Mouse (Mus musculus) stomach, embryonic 15.5 days (tissue): ENCODE data around the gene Tmem150c. TPM values are rescaled to one million over a fixed set of nuclear protein-coding genes. Genes with fewer than 3 reads are reported as not detected.
A peak's percentile ranks its signal among the peaks of the same experiment; 100 is the strongest.

Experiments used
- ATAC-seq: fragments of 200-750 bp; cut with Nextera tagmentation; 2 replicates; pipeline ENCODE4 v1.8.0; 2017; ENCODE audit warnings: low read depth, moderate number of reproducible peaks, moderate TSS enrichment; ENCODE audit not compliant: insufficient read depth, low FRiP score
- H3K27ac ChIP-seq: fragments of 300-500 bp; sonication (generic); 2 replicates; pipeline ENCODE4 v1.5.1; 2015; ENCODE audit warnings: mild to moderate bottlenecking, inconsistent platforms
- H3K27me3 ChIP-seq: fragments of 300-500 bp; sonication (generic); replicated peaks from 2 replicates; pipeline ENCODE4 v1.6.1; 2015; ENCODE audit warnings: inconsistent platforms
- H3K36me3 ChIP-seq: fragments of 300-500 bp; sonication (generic); 2 replicates; pipeline ENCODE4 v1.6.1; 2015; ENCODE audit warnings: inconsistent platforms
- H3K4me1 ChIP-seq: fragments of 300-500 bp; sonication (generic); 2 replicates; pipeline ENCODE4 v1.6.1; 2015; ENCODE audit warnings: inconsistent platforms
- H3K4me2 ChIP-seq: fragments of 300-500 bp; sonication (generic); 2 replicates; pipeline ENCODE4 v1.6.1; 2015; ENCODE audit warnings: mild to moderate bottlenecking, inconsistent platforms
- H3K4me3 ChIP-seq: fragments of 300-500 bp; sonication (generic); replicated peaks from 2 replicates; pipeline ENCODE4 v1.5.1; 2015; ENCODE audit warnings: inconsistent platforms
- H3K9ac ChIP-seq: fragments of 300-500 bp; sonication (generic); 2 replicates; pipeline ENCODE4 v1.6.1; 2015; ENCODE audit warnings: inconsistent platforms
- H3K9me3 ChIP-seq: fragments of 300-500 bp; sonication (generic); 2 replicates; pipeline ENCODE4 v1.6.1; 2016; ENCODE audit warnings: inconsistent platforms
- WGBS: fragments of 180-500 bp; shearing (Covaris S2); methylation state at CpG from one replicate; pipeline ENCODE4 v1.1.7; 2015; 5-methylcytosine and 5-hydroxymethylcytosine counted together
- polyA plus RNA-seq: library from polyadenylated mRNA; unstranded; fragments of >200 nt; fragmentation: Nextera tagmentation; extraction: Ambion mirVana; gene quantifications from 2 replicates; pipeline ENCODE4 v1.2.1, GENCODE M21; 2015

Gene Tmem150c
- polyA plus RNA-seq, 1 experiment from 2014 or later, result 4.7 TPM

- Histone ChIP-seq H3K4me3 (no peak overlapping the region), H3K27me3 (no peaks in the 10 kb centered on the region), H3K4me2 (no peak overlapping the region), H3K4me1 (no peaks in the 10 kb centered on the region), H3K9me3 (no peaks in the 10 kb centered on the region), H3K9ac (no peak overlapping the region), H3K36me3 (peaks cover 27% of the 10 kb centered on the region), H3K27ac (0 out of 2 replicates have a peak overlapping the region, but pooled peaks have one; percentile 28)
- ATAC-seq, result no peak
- 91% methylated on average over 16 of the region's 16 CpGs for WGBS
These were observed 92.0 kb downstream of the Tmem150c start for GRCm38 (mm10) chr5:100067579-100067978.

GRCm38 (mm10) chr5:100060876-100061275, 98.7 kb downstream of the Tmem150c start:
- no peaks in the 10 kb centered on the region for H3K9me3 ChIP-seq
- no peak overlapping the region for H3K9ac ChIP-seq
- no peak overlapping the region for H3K4me3 ChIP-seq
- no peak overlapping the region for H3K27ac ChIP-seq
- ATAC-seq, result no peak
- no peaks in the 10 kb centered on the region for H3K4me1 ChIP-seq
- H3K4me2 ChIP-seq, result no peak overlapping the region
- no peaks in the 10 kb centered on the region for H3K27me3 ChIP-seq
- WGBS, result 90% methylated on average over 14 of the region's 14 CpGs
- H3K36me3 ChIP-seq, result peaks cover 45% of the 10 kb centered on the region

DNA sequence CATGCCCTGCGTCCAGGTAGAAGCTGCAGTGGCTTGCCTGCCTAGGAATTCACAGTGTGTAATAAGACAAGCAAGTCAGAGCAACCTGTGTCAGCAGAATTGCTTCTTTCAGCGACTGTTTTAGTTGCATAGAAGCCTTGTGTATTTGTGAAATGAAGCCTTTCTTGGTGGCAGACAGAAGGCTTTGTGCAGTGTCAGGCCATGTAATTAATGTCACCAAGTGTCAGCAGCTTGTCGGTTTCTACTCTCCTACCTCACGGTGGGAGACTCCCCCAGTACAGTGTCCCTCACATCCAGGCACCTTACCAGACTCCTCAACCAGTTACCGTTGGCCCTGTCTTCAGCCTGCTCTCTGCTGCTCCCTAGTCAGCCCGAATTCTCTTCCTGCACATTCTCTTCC, 100.3 kb downstream of the Tmem150c start:
- Histone ChIP-seq H3K27ac (no peak overlapping the region), H3K4me2 (no peak overlapping the region), H3K36me3 (peaks cover 45% of the 10 kb centered on the region), H3K4me3 (no peak overlapping the region), H3K9ac (no peak overlapping the region), H3K27me3 (no peaks in the 10 kb centered on the region), H3K4me1 (peaks cover 5% of the 10 kb centered on the region; the same call in 1 of the 2 replicates), H3K9me3 (no peaks in the 10 kb centered on the region)
- no peak for ATAC-seq
- WGBS, result 80% methylated on average over 6 of the region's 6 CpGs

- WGBS, result 65% methylated on average over 6 of the region's 6 CpGs
- H3K4me1 ChIP-seq, result peaks cover 5% of the 10 kb centered on the region; the same call in 1 of the 2 replicates
- no peaks in the 10 kb centered on the region for H3K27me3 ChIP-seq
- H3K4me2 ChIP-seq, result no peak overlapping the region
- peaks cover 39% of the 10 kb centered on the region for H3K36me3 ChIP-seq
- H3K9me3 ChIP-seq, result no peaks in the 10 kb centered on the region
- no peak overlapping the region for H3K9ac ChIP-seq
- H3K27ac ChIP-seq, result no peak overlapping the region
- ATAC-seq, result no peak
- no peak overlapping the region for H3K4me3 ChIP-seq
These were observed 100.9 kb downstream of the Tmem150c start for GRCm38 (mm10) chr5:100058729-100059128.

DNA sequence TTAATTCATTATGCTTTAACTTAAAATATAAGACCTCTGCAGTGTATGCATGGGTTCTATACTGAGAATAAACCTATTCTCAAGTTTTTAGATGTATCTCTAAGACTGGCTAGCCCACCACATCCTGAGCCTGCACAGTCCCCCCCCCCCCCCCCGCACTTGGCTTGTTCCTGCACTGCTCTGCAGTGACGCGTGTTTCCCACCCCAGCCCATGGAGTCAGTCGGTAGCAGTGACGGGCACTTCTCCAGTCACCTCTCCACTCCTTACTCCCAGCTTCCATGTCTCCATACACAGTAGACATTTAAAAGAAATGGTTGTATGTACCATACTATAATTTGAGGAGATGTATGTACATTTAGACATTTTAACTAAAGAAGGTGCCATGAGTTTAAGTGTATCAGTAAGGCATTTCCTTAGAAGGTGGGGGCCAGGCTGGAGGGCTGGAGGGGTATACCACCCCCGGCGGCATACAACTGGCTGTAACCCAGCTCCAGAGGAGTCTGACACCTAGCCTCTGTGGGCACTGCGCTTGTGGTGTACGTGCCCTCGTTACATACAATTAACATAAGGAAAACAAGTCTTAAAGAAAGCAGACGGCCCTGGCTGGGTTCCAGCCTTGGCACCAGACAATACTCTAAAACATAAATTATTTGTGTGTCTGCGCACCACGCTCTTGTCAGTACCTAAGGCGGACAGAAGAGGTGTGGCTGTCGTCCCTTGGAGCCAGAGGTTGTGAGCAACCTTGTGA, 102.0 kb downstream of the Tmem150c start:
- peaks cover 31% of the 10 kb centered on the region for H3K36me3 ChIP-seq
- 87% methylated on average over 11 of the region's 15 CpGs for WGBS
- ATAC-seq, result no peak
- no peak overlapping the region for H3K4me3 ChIP-seq
- no peak overlapping the region for H3K4me2 ChIP-seq
- no peaks in the 10 kb centered on the region for H3K9me3 ChIP-seq
- H3K9ac ChIP-seq, result no peak overlapping the region
- no peaks in the 10 kb centered on the region for H3K27me3 ChIP-seq
- H3K4me1 ChIP-seq, result peaks cover 5% of the 10 kb centered on the region; the same call in 1 of the 2 replicates
- H3K27ac ChIP-seq, result no peak overlapping the region

- 64% methylated on average over 5 of the region's 5 CpGs for WGBS
- H3K4me1 ChIP-seq, result peaks cover 5% of the 10 kb centered on the region; the same call in 1 of the 2 replicates
- H3K9me3 ChIP-seq, result no peaks in the 10 kb centered on the region
These were observed 103.7 kb downstream of the Tmem150c start for GRCm38 (mm10) chr5:100055866-100056369.

GRCm38 (mm10) chr5:100054807-100055547, 104.6 kb downstream of the Tmem150c start:
- WGBS, result 74% methylated on average over 11 of the region's 11 CpGs
- Histone ChIP-seq H3K27me3 (no peaks in the 10 kb centered on the region), H3K27ac (no peak overlapping the region), H3K9ac (no peak overlapping the region), H3K4me2 (no peak overlapping the region), H3K9me3 (no peaks in the 10 kb centered on the region), H3K4me3 (no peak overlapping the region), H3K36me3 (peaks cover 6% of the 10 kb centered on the region; the same call in 1 of the 2 replicates), H3K4me1 (peaks cover 5% of the 10 kb centered on the region; the same call in 1 of the 2 replicates)
- ATAC-seq, result peak; percentile 53; the same call in 1 of the 2 replicates

More at GRCm38 (mm10) chr5:100055866-100056369, 103.7 kb downstream of the Tmem150c start:
- H3K4me2 ChIP-seq, result no peak overlapping the region
- no peak overlapping the region for H3K9ac ChIP-seq
- no peak overlapping the region for H3K4me3 ChIP-seq
- peaks cover 15% of the 10 kb centered on the region for H3K36me3 ChIP-seq
- H3K27ac ChIP-seq, result no peak overlapping the region
- ATAC-seq, result no peak
- no peaks in the 10 kb centered on the region for H3K27me3 ChIP-seq

- Histone ChIP-seq H3K36me3 (no peaks in the 10 kb centered on the region), H3K27me3 (no peaks in the 10 kb centered on the region), H3K4me2 (no peak overlapping the region), H3K9ac (no peak overlapping the region), H3K9me3 (no peaks in the 10 kb centered on the region), H3K4me1 (peaks cover 14% of the 10 kb centered on the region; the same call in 1 of the 2 replicates), H3K27ac (no peak overlapping the region), H3K4me3 (no peak overlapping the region)
- ATAC-seq, result no peak
- 89% methylated on average over 7 of the region's 7 CpGs for WGBS
These were observed 106.9 kb downstream of the Tmem150c start for GRCm38 (mm10) chr5:100052728-100053127.

- Histone ChIP-seq H3K4me3 (no peak overlapping the region), H3K4me2 (no peak overlapping the region), H3K36me3 (no peaks in the 10 kb centered on the region), H3K4me1 (peaks cover 11% of the 10 kb centered on the region; the same call in 1 of the 2 replicates), H3K9me3 (no peaks in the 10 kb centered on the region), H3K27me3 (no peaks in the 10 kb centered on the region), H3K9ac (no peak overlapping the region), H3K27ac (no peak overlapping the region)
- no peak for ATAC-seq
- 91% methylated on average over 3 of the region's 3 CpGs for WGBS
These were observed 109.7 kb downstream of the Tmem150c start for GRCm38 (mm10) chr5:100049904-100050303.

DNA sequence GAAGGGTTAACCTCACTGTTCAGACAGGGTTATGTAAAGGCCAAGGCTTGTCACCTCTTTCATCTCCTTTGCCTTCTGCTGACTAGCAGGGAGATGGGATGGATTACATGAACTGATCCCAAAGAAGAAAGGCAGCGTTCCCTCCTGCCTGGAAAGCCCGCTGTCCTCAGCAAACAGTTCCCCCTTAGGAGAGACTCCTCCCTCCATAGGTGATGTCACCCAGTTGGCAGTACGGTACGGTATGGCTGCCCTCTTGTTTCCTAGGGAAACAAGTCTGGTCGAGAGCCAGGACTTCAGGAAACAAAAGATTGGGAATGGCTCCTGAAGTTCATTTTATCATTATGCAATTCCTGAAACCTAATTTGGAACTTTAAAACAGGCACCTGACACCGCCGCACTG, 111.7 kb downstream of the Tmem150c start:
- ATAC-seq, result 0 out of 2 replicates have a peak, but pooled peaks have one; percentile 53
- Histone ChIP-seq H3K27me3 (no peaks in the 10 kb centered on the region), H3K4me1 (peaks cover 11% of the 10 kb centered on the region; the same call in 1 of the 2 replicates), H3K36me3 (no peaks in the 10 kb centered on the region), H3K9me3 (no peaks in the 10 kb centered on the region), H3K4me2 (no peak overlapping the region), H3K9ac (no peak overlapping the region), H3K4me3 (no peak overlapping the region), H3K27ac (0 out of 2 replicates have a peak overlapping the region, but pooled peaks have one; percentile 12)
- WGBS, result 52% methylated on average over 7 of the region's 7 CpGs

DNA sequence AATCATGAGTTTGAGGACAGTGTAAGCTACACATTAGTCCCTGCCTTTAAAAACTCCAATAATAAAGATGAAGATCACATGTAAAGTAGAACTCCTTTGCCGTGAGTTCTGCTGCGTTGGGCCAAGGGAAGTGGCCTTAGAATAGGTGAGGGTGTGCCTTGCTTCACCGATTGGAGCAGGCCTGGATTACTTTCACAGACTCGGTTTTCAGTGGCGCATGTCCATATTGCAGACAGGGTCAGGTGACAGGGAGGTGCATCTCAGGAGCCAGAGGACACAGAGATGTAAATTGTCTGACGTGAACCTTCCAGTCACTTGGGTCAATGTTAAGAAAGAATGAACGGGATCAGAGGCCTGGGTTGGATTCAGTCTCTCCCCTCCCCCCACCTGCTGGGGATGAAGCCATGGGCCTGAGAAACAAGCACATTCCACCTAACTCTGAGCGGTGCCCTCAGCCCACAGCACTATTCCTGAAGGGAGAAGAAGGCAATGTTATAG, 112.4 kb downstream of the Tmem150c start:
- no peak overlapping the region for H3K4me2 ChIP-seq
- no peaks in the 10 kb centered on the region for H3K36me3 ChIP-seq
- no peaks in the 10 kb centered on the region for H3K27me3 ChIP-seq
- no peak overlapping the region for H3K4me3 ChIP-seq
- no peak overlapping the region for H3K27ac ChIP-seq
- no peaks in the 10 kb centered on the region for H3K9me3 ChIP-seq
- no peak for ATAC-seq
- 60% methylated on average over 8 of the region's 8 CpGs for WGBS
- peaks cover 11% of the 10 kb centered on the region; the same call in 1 of the 2 replicates for H3K4me1 ChIP-seq
- H3K9ac ChIP-seq, result no peak overlapping the region
